Mouse (Mus musculus) T-helper 1 cell (primary cell): ENCODE results near the gene Kpna4.

Source experiments
- in situ Hi-C: fragments of 300-600 bp; cut with MboI, MseI; formaldehyde crosslinking; loops from one replicate; pipeline ENCODE4 v1.15.1; 2025; ENCODE audit warnings: high pct_unique_total_duplicates

Kpna4 gene

GRCm38 (mm10) chr3:69109079-69109478 is 17.8 kb downstream of the Kpna4 start:
- in situ Hi-C loops, result no loop called here

- in situ Hi-C loops, result no loop called here
Observed at GRCm38 (mm10) chr3:69094456-69094855, 32.5 kb downstream of the Kpna4 start.

DNA sequence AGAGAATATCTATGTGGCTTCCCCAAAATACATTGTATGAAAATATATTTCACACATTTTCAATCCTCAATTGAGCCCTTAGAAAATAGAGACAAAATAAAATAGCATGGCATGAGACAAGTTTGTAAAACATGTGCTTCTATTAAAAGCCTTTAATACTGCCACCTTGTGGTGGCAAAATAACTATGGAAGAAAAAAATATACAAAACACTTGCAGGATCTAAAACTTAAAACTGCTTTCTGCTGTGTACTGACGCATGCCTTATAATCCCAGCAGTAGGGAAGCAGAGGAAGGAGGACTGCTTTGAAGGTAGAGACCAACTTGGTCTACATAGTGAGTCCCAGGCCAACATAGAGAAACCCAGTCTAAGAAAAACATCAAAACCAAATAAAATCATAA is 62.9 kb downstream of the Kpna4 start:
- in situ Hi-C loops, result no loop called here

DNA sequence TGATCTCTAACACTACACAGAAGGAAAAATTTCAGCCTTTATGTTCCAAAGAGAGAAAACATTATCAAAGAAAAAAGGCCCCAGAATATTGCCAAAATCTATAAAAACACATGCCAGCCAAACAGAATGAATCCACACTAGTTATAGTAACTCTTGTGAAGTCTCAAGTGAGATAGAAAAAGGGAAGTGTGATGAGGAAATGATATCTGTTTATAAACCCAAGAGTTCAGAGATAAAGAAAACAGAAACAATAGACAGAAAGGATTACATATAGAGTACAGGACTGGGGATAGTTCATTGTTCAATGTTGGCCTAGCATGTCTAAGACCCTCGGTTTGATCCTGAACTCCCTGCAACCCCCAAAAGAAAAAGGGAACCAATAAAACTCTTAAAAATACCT is 64.1 kb downstream of the Kpna4 start:
- in situ Hi-C loops, result no loop called here

- in situ Hi-C loops, result no loop called here
Observed at GRCm38 (mm10) chr3:69060672-69061071, 66.2 kb downstream of the Kpna4 start.

DNA sequence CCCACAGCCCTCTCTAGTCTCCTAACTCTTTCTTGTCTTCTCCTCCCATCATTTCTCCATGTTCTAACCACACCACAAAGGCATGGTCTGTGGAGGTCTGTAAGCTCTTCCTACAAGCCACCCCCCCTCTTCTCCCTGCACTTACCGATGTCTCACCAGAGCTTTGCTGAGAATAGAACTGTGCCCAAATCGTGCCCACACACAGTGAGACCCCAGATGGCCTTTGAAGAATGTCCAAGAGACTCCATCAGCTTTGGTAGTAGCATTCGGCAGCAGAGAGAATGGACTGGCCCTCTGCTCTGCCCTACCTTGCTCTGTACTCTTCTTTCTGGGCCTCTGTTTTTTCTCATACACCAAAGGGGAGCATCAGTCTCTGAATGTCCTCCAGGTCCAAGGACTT is 71.0 kb downstream of the Kpna4 start:
- in situ Hi-C loops, result no loop called here

- in situ Hi-C loops, result no loop called here
Observed at GRCm38 (mm10) chr3:69054760-69055432, 72.0 kb downstream of the Kpna4 start.

DNA sequence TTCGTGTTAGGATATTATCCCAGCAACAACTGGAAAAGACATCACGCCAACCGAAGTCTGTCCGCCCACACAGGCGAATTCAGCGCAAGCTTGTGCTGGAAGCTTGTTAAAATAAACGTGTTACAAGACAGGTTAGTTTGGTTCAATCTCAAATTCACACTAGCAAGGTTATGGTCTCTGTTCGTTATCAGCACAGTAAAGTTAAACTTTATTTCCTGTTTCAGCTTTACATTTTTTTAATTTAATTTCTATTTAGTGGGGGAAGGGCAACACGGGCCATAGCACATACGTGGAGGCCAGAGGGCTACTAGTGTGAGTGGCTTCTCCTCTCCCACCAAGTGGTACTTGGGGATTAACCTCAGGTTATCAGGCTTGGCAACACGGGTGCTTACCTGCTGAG is 75.0 kb downstream of the Kpna4 start:
- in situ Hi-C loops, result no loop called here

DNA sequence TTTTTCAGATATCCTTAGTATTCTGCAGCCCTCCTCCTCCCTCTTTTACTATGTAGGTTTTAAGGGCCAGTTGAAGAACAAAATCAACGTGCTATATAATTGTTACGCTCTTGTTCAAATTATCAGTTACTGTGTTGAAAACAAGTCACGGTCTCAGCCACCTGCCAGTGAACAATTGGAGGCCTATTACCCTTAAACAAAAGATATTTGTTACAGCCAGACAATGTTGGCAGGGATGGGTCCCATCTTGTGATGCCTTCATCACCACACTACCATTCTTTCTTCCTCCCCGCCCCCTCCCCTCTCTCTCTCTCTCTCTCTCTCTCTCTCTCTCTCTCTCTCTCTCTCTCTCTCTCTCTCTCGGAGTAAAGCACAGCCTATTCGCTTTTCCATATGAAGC is 77.9 kb downstream of the Kpna4 start:
- in situ Hi-C loops, result no loop called here

DNA sequence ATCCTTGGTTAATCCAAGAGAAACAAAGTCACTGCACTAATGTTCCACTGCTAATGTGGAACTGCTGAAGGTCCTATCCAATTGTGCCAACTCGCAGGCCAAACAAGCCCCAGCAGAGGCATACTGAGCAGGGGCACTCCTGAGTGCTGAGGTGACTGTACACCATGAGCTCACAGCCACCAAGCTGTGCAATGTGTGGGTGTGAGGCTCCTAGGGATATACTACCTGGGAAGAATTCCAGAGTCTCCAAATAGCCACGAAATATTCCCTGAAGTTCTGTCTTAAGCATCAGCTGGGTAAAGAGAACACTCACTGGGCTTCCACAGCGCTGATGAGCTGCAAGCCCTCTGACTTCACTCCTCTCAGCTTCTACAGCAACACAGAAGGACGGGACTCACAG is 79.2 kb downstream of the Kpna4 start:
- in situ Hi-C loops, result no loop called here

DNA sequence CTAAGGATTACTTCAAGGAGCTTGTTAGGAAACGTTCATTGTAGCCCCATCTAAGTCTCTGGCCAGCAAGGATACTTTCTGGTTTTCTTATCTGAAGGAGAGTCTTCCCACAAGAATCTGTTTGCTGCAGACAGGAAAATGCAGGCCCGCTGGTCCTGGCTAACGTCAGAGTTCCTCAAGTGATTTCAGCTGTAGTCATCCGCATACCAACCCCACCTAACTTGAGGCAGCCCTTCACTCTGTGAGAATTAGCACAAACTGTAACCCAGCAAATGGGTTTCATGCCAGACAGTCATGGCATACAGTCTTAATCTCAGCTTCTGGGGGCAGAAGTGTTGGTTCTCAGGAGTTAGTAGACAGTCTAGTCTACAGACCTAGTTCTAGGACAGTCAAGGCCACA is 80.4 kb downstream of the Kpna4 start:
- in situ Hi-C loops, result no loop called here

DNA sequence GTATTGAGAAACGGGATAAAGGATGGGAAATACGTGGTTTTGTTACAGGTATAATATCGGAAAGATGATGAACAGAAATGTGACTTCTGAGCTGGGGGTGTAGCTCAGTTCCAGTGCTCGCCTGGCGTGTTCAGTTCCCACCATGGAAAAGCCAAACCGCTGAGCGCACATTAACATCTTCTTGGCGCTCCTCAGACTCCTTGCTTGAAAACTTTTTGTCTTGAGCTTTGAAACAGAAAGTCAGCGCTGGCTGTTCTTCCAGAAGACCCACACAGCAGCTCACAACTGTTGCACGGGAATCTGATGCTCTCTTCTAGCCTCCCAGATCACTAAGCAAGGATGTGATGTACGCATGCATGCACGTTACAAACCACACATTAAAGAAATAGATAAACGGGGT is 81.2 kb downstream of the Kpna4 start:
- in situ Hi-C loops, result no loop called here

DNA sequence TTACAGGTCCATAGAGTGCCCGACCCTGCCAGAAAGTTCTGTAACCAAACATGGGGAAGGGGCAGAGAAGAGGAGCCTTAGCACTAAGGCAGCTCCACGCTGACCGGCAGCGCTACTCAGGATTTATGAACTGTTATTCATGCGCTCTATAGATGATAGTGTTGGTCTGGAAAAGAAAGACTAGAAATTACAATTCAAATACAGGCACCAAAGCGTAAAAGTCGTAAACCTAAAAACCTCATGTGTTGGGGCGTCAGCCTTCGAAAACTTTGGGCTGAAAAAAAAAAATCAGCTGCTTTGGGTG is 81.6 kb downstream of the Kpna4 start:
- in situ Hi-C loops, result no loop called here

DNA sequence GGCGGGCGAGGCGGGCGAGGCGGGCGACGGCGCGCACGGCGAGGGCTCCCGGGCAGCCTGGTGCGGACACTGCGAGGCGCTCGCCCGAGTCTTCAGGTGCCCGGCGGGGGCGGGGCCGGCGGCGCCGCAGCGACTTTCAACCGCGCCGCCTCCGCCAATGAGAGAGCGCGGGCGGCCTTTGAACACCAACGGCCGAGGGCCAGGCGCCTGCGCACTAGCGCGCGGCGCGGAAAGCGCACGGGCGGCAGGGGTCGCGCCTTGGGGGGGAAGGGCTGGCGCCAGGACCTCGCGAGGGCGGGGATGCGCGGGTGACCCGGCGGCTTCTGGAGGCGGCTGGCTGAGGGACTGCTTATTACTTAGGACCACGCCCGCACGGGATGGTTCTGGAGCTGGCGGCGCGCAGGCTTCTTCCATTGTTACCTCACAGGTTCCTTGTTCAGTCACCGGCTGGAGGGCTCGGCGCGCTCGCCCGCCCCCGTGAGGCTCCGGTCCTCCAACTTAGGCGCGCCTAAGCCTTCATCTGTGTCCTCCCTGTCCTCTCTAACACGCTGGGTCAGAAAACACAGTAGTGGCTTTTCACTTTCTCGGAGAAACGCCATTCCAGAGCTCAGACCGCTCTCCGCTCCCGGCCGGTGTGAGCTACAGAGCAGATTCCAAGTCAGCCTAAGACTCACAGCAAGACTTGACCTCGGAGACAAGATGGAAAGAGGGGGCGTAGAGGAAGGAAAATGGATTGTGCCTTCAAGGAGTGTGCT is 82.1 kb downstream of the Kpna4 start, which contains the start of gene Trim59:
Gene Trim59 (minus strand): TSS at position 111 of the 755 bp plus-strand sequence.
- in situ Hi-C loops, result no loop called here

- in situ Hi-C loops, result no loop called here
Observed at GRCm38 (mm10) chr3:69044167-69044591, 82.7 kb downstream of the Kpna4 start.

GRCm38 (mm10) chr3:69041298-69041697 is 85.6 kb downstream of the Kpna4 start:
- in situ Hi-C loops, result no loop called here

DNA sequence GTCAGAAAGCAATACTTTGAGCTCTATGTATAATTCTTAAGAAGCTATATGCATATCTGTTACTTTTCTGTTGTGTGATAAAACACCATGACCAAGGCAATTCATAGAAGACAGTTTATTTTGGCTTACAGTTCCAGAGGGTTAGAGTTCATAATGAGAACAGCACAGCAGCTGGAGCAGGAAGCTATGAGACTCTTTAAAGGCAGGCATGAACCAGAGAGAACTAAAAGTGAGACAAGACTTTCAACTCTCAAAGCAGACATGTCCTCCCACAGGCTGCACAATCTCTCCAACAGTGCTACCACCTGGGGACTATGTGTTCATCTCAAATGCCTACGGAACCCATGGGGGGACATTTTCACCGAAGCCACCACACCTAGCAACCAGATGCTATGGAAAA is 86.8 kb downstream of the Kpna4 start:
- in situ Hi-C loops, result no loop called here

GRCm38 (mm10) chr3:69026133-69026783 is 100.7 kb downstream of the Kpna4 start:
- in situ Hi-C loops, result loop anchor here (10.0 kb wide), 1 partner anchor 59 kb away; no protein-coding TSS in a partner anchor

GRCm38 (mm10) chr3:69020764-69021163 is 106.1 kb downstream of the Kpna4 start:
- in situ Hi-C loops, result loop anchor here (10.0 kb wide), 1 partner anchor 64 kb away; no protein-coding TSS in a partner anchor

DNA sequence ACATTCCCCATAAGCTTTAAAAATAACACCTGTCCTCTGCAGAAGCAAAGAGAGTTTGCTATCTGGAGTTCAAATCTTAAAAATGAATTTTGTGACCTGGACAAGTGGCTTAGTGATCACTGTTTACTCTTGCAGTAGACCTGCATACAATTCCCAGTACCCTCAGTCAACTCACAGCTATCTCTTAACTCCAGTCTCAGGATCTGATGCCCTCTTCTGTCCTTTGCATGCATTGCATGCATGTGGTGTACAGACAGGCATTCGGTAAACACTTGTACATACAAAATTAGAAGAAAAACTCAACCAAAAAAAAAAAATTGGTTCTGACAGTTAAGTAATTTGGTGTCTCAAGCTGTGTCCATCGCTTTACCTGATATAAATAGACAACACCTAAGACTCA is 106.6 kb downstream of the Kpna4 start:
- in situ Hi-C loops, result loop anchor here (10.0 kb wide), 1 partner anchor 65 kb away; no protein-coding TSS in a partner anchor

DNA sequence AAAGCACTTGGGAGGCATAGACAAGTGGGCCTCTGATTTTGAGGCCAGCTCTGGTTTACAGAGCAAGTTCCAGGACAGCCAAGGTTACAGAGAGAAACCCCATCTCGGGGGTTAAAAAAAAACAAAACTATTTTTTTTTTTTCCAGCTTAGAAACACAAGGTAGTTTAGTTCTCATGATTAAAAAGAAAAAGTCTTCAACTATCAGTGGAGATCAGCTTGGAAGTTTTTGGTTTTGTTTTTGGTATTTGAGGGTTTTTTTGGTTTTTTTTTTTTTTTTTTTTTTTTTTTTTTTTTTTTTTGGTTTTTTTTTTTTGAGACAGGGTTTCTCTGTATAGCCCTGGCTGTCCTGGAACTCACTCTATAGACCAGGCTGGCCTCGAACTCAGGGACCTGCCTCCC is 108.3 kb downstream of the Kpna4 start:
- in situ Hi-C loops, result loop anchor here (10.0 kb wide), 1 partner anchor 726 kb away; no protein-coding TSS in a partner anchor

DNA sequence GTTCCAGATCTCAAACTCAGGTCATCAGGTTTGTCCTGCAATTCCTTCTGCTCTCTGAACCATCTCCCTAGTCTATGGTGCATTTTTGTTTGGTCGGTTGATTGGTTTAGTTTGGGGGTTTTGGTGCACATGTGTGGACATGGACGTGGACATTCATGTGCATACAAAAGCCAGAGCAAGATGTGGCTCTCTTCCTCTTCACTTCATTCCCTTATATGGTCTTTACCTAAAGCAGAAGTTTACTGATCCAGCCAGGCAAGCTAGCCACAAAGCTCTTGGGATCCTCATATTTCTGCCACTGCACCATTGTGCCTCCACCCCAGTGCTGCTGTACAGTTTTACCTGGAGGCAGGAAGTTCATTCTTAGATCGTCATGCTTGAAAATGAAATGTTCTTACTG is 109.7 kb downstream of the Kpna4 start:
- in situ Hi-C loops, result loop anchor here (10.0 kb wide), 1 partner anchor 728 kb away; no protein-coding TSS in a partner anchor
